Mouse (Mus musculus) spleen, adult 2 months (tissue): Measurements from ENCODE around the gene Arhgap5. TPM values are rescaled to one million over a fixed set of nuclear protein-coding genes. Genes with fewer than 3 reads are reported as not detected.

Experiments used
- DNase-seq, 2 experiments: peaks; one replicate each; pipeline versions ENCODE4 v3.0.0 to v3.0.0-alpha.2; 2012 to 2021; ENCODE audit warnings: low spot score in 2 of 2, low read depth in 1 of 2
- H3K27ac ChIP-seq: fragments of 200-500 bp; 2 replicates; pipeline ENCODE4 v1.5.1; 2012; ENCODE audit warnings: low read length, inconsistent platforms; ENCODE audit not compliant: insufficient read depth
- H3K27me3 ChIP-seq: fragments of 200-500 bp; 2 replicates; pipeline ENCODE4 v1.6.1; 2012; ENCODE audit warnings: mild to moderate bottlenecking, moderate library complexity, low read length, inconsistent platforms; ENCODE audit not compliant: control insufficient read depth, insufficient read depth
- H3K36me3 ChIP-seq: fragments of 200-500 bp; 2 replicates; pipeline ENCODE4 v1.6.1; 2012; ENCODE audit warnings: mild to moderate bottlenecking, low read length, inconsistent platforms; ENCODE audit not compliant: control insufficient read depth, insufficient read depth
- H3K4me1 ChIP-seq: fragments of 200-500 bp; 2 replicates; pipeline ENCODE4 v1.6.1; 2011; ENCODE audit warnings: inconsistent platforms; ENCODE audit not compliant: control insufficient read depth, insufficient read depth, insufficient read length
- H3K4me3 ChIP-seq: fragments of 200-500 bp; 2 replicates; pipeline ENCODE4 v1.5.1; 2011; ENCODE audit warnings: mild to moderate bottlenecking, inconsistent platforms; ENCODE audit not compliant: insufficient read depth, insufficient read length; ENCODE audit errors: extremely low read depth
- CTCF ChIP-seq: fragments of 200-500 bp; IDR thresholded peaks from 2 replicates; pipeline ENCODE4 v1.5.1; 2011; ENCODE audit warnings: mild to moderate bottlenecking, inconsistent platforms; ENCODE audit not compliant: insufficient read depth, insufficient read length, insufficient replicate concordance; ENCODE audit errors: extremely low read depth
- POLR2A ChIP-seq: fragments of 200-500 bp; IDR thresholded peaks from 2 replicates; pipeline ENCODE4 v1.6.1; 2011; ENCODE audit warnings: low read depth, low read length, inconsistent platforms
- WGBS: fragments of 180-500 bp; shearing (Covaris S2); methylation state at CpG from one replicate; pipeline ENCODE4 v1.1.7; 2018; 5-methylcytosine and 5-hydroxymethylcytosine counted together
- polyA plus RNA-seq: library from polyadenylated mRNA; depleted of rRNA; stranded (reverse); fragments of >200 nt; gene quantifications from 2 replicates; pipeline ENCODE4 v1.2.3, GENCODE M21; 2012; rRNA removed

The Arhgap5 gene
- 0.48 and 0.55 TPM in 2 replicates for polyA plus RNA-seq

GRCm38 (mm10) chr12:52503456-52504320 lies at the start of gene Arhgap5:
TSS of gene Arhgap5 (plus strand) at chr12:52503972.
- no peak for TF ChIP-seq POLR2A
- no peak for TF ChIP-seq CTCF
- Histone ChIP-seq H3K27me3 (peaks cover 11% of the 10 kb centered on the region), H3K4me3 (peak within 1 kb of the TSS; percentile 62), H3K27ac (peak within 1 kb of the TSS; percentile 59), H3K36me3 (no peaks in the 10 kb centered on the region), H3K4me1 (no peaks in the 10 kb centered on the region; the same call in 1 of the 2 replicates)
- WGBS = under 1% methylated on average over 89 of the region's 119 CpGs
- peak; percentile 31 to 57 for DNase-seq

GRCm38 (mm10) chr12:52464593-52464992 lies 39.2 kb upstream of the Arhgap5 start:
- H3K4me1 ChIP-seq = no peaks in the 10 kb centered on the region
- no peaks in the 10 kb centered on the region for H3K27me3 ChIP-seq
- TF ChIP-seq CTCF = no peak
- no peak for TF ChIP-seq POLR2A
- no peak for DNase-seq
- no peak overlapping the region for H3K27ac ChIP-seq
- no peaks in the 10 kb centered on the region for H3K36me3 ChIP-seq
- no peak overlapping the region for H3K4me3 ChIP-seq

- TF ChIP-seq POLR2A = no peak
- TF ChIP-seq CTCF = no peak
- H3K27ac ChIP-seq = no peak overlapping the region
- no peaks in the 10 kb centered on the region; the same call in 1 of the 2 replicates for H3K27me3 ChIP-seq
- H3K4me3 ChIP-seq = no peak overlapping the region
- DNase-seq = no peak
- no peaks in the 10 kb centered on the region for H3K36me3 ChIP-seq
- no peaks in the 10 kb centered on the region for H3K4me1 ChIP-seq
- WGBS = 85% methylated on average over 4 of the region's 4 CpGs
Measured at GRCm38 (mm10) chr12:52471621-52472020, 32.2 kb upstream of the Arhgap5 start.

- Histone ChIP-seq H3K4me3 (no peak overlapping the region), H3K36me3 (no peaks in the 10 kb centered on the region), H3K27me3 (no peaks in the 10 kb centered on the region; the same call in 1 of the 2 replicates), H3K4me1 (no peaks in the 10 kb centered on the region), H3K27ac (no peak overlapping the region)
- no peak for TF ChIP-seq POLR2A
- no peak for TF ChIP-seq CTCF
- DNase-seq = no peak
- 51% methylated on average over 18 of the region's 18 CpGs for WGBS
Measured at GRCm38 (mm10) chr12:52473988-52474968, 29.5 kb upstream of the Arhgap5 start.

GRCm38 (mm10) chr12:52476036-52476435 lies 27.7 kb upstream of the Arhgap5 start:
- DNase-seq = no peak
- TF ChIP-seq POLR2A = no peak
- no peak for TF ChIP-seq CTCF
- Histone ChIP-seq H3K4me3 (no peak overlapping the region), H3K36me3 (no peaks in the 10 kb centered on the region), H3K27me3 (no peaks in the 10 kb centered on the region; the same call in 1 of the 2 replicates), H3K4me1 (no peaks in the 10 kb centered on the region), H3K27ac (no peak overlapping the region)
- WGBS = 90% methylated on average over 6 of the region's 6 CpGs

GRCm38 (mm10) chr12:52478611-52479010 lies 25.2 kb upstream of the Arhgap5 start:
- H3K36me3 ChIP-seq = no peaks in the 10 kb centered on the region
- H3K4me1 ChIP-seq = peaks cover 7% of the 10 kb centered on the region; the same call in 1 of the 2 replicates
- DNase-seq = no peak
- no peak overlapping the region for H3K4me3 ChIP-seq
- H3K27ac ChIP-seq = no peak overlapping the region
- 90% methylated on average over 8 of the region's 8 CpGs for WGBS
- H3K27me3 ChIP-seq = no peaks in the 10 kb centered on the region; the same call in 1 of the 2 replicates
- no peak for TF ChIP-seq CTCF
- no peak for TF ChIP-seq POLR2A
